Mouse (Mus musculus) E14TG2a.4 (cell line): ENCODE data around the gene Slc19a1.

Experiments
- H3K27me3 ChIP-seq: 2 replicates; pipeline ENCODE4 v1.6.1; 2014; ENCODE audit warnings: low read length, control low read depth; ENCODE audit not compliant: insufficient read depth
- H3K36me3 ChIP-seq: 2 replicates; pipeline ENCODE4 v1.6.1; 2014; ENCODE audit warnings: low read length, control low read depth; ENCODE audit not compliant: insufficient read depth
- H3K4me1 ChIP-seq: replicated peaks from 2 replicates; pipeline ENCODE4 v1.6.1; 2014; ENCODE audit warnings: low read depth, low read length, control low read depth
- H3K4me3 ChIP-seq: replicated peaks from 2 replicates; pipeline ENCODE4 v1.5.1; 2014; ENCODE audit warnings: mild to moderate bottlenecking, low read length
- H3K9me3 ChIP-seq: 2 replicates; pipeline ENCODE4 v1.6.1; 2014; ENCODE audit warnings: low read length, control low read depth
- CTCF ChIP-seq: conservative IDR thresholded peaks from 2 replicates; pipeline ENCODE4 v1.5.1; 2014; ENCODE audit warnings: low read length
- NANOG ChIP-seq: IDR thresholded peaks from 2 replicates; pipeline ENCODE4 v1.6.1; 2014; ENCODE audit warnings: borderline replicate concordance, low read length, mixed read lengths
- POU5F1 ChIP-seq: IDR thresholded peaks from 2 replicates; pipeline ENCODE4 v1.6.1; 2014; ENCODE audit warnings: low read length, borderline replicate concordance

Slc19a1 gene

DNA sequence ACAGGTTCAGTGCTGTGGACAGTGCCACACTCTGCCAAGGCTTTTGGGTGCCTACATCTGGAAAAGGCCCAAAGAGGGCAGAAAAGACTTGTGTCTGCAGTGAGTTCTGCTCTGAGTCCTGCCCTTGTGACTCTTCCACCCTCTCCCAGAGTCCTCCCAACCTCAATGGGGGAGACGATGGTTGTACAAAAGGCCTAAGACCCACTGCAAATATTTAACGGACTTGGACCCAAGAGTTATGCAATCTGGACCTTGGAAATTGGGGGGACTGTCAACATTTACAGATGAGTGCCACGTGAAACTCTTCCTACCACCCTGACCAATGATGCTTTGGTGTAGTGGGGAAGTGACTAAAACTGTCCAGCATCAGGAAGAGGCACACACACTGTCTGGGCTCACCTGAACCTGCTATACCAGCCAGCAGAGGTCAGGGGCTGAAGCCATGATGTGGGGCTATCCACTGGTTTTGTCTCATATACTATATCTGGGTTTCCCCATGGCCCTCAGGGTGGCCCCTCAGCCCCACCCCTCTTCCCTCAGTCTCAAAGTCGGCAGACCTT, 59.6 kb downstream of the Slc19a1 start:
- no peak for TF ChIP-seq NANOG
- TF ChIP-seq CTCF = no peak
- TF ChIP-seq POU5F1 = no peak
- 0 out of 2 replicates have a peak, but pooled peaks cover 7% of the 10 kb centered on the region for H3K9me3 ChIP-seq
- no peaks in the 10 kb centered on the region for H3K27me3 ChIP-seq
- peaks cover 56% of the 10 kb centered on the region for H3K4me1 ChIP-seq
- H3K4me3 ChIP-seq = no peak overlapping the region
- peaks cover 97% of the 10 kb centered on the region for H3K36me3 ChIP-seq

DNA sequence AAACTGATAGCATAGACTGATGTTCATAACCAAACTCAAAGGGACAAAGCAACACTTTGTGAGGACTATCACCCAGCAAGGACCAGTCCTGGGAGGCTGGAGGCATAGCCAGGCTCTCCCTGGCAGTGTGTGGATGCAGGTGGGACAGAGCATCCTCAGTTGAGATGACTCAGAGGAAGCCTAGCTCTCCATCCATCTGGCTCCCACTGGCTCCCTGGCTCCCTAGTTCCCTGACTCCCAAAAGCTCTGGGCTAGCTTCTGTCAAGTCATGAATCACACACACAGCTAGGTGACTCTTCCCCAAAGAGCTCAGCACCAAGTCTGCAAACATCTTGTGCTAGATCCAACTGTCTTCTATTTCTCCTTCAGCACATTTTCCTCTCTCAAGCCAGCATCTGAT, 61.8 kb downstream of the Slc19a1 start:
- 0 out of 2 replicates have a peak, but pooled peaks cover 7% of the 10 kb centered on the region for H3K9me3 ChIP-seq
- no peak overlapping the region for H3K4me3 ChIP-seq
- TF ChIP-seq CTCF (no peak), NANOG (no peak), POU5F1 (no peak)
- no peaks in the 10 kb centered on the region for H3K27me3 ChIP-seq
- peaks cover 78% of the 10 kb centered on the region for H3K4me1 ChIP-seq
- peaks cover 90% of the 10 kb centered on the region for H3K36me3 ChIP-seq

DNA sequence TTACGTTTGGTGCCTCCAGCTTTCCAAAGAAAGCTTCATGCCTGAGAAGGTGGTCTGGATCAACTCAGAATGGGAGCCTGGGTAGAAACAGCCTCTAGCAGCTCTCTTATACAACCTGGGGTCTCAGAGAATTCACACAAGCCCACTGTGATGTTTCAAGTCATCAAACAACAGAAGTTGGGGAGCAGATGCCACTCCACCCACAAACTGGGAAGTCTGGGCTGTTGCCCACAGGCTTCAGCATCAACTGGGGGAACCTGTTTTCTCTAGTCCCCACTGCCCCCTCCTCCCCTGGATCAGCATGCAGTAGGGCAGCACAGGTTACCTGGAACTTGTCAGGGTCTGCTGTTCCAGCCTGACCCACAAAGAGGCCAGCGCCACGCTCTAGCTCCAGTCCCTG, 63.6 kb downstream of the Slc19a1 start:
- Histone ChIP-seq H3K4me3 (no peak overlapping the region), H3K4me1 (peaks cover 79% of the 10 kb centered on the region), H3K27me3 (no peaks in the 10 kb centered on the region), H3K36me3 (peaks cover 81% of the 10 kb centered on the region), H3K9me3 (0 out of 2 replicates have a peak, but pooled peaks cover 7% of the 10 kb centered on the region)
- TF ChIP-seq POU5F1 (no peak), CTCF (no peak), NANOG (no peak)

DNA sequence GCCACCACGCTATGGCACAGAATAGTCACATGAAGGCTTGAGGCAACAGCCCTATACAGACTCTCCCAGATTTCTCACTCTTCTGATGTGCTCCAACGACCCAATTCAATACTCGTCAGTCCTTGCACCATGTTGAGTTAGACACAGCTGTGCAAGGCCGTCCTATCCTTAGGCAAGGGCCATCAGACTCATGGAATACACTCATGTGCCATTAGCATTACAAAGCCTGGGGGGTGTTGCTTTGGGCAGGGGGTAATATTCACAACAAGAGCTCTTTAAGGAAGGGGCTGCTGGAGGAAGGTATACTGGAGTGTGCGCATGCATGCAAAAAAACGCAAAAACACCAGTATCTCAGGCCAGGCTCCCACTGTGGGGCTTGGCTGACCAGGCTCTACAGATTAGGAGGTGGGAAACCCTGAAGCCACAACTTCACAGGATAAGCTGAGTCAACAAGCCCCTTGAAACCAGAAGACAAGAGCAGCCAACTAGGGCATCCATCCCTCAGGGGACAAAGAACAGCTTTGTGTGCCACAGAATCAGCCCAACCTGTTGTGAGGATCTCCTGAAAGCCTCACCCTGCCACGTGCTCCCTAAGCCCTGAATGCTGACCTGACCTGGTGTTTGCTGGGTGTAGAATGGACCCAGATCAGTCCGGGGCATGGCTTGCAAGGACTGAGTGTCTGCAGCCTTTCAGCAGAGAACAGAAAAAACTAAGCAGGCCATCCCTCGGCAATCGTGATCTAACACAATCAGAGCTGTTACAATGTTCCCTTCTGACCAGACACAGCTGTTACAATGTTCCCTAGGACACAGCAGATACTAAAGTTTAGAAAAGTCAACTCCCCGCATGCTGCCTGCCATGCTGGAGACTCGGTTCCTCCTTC, 65.2 kb downstream of the Slc19a1 start:
- peaks cover 75% of the 10 kb centered on the region for H3K36me3 ChIP-seq
- H3K9me3 ChIP-seq = 0 out of 2 replicates have a peak, but pooled peaks cover 7% of the 10 kb centered on the region
- no peaks in the 10 kb centered on the region for H3K27me3 ChIP-seq
- peaks cover 72% of the 10 kb centered on the region for H3K4me1 ChIP-seq
- H3K4me3 ChIP-seq = no peak overlapping the region; the same call in 1 of the 2 replicates
- TF ChIP-seq POU5F1 (no peak; the same call in 1 of the 2 replicates), CTCF (no peak), NANOG (peak; percentile 64; the same call in 1 of the 2 replicates)

DNA sequence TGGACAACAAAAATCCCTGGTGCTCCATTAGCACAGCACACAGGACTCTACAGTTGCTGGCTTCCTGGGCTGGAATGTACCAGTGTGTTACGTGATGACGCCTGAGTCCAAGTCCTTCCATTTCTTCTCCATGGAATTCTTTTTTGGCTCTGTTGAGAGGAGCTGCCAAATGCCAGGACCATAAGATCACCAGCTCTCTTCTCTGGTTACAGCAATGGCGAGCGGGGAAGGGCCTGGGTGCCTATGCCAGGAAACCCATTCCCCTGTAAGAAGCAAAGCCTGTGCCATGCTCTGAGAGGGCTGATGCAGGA, 65.8 kb downstream of the Slc19a1 start:
- peaks cover 69% of the 10 kb centered on the region for H3K36me3 ChIP-seq
- H3K27me3 ChIP-seq = no peaks in the 10 kb centered on the region
- H3K9me3 ChIP-seq = 0 out of 2 replicates have a peak, but pooled peaks cover 3% of the 10 kb centered on the region
- peaks cover 72% of the 10 kb centered on the region for H3K4me1 ChIP-seq
- TF ChIP-seq POU5F1 = no peak
- TF ChIP-seq CTCF = no peak
- no peak for TF ChIP-seq NANOG
- no peak overlapping the region; the same call in 1 of the 2 replicates for H3K4me3 ChIP-seq

DNA sequence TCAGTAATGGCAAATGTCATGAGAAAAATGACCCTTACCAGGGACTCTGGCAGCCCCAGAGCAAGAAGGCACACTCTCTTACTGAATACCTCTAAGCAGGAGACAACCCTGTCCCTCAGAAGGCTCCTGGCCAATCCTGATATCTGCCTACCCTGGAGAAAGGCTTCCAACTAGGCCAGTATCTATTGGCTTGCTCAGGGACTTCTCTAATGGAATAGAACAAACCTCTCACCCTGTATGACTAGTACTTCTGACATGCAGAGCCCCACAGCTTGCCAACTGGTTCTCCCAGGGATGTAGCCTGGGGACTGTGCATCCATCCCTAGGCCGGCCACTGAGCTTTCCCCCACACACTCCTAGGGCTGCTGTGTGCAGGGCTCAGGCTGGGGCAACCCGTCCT, 66.6 kb downstream of the Slc19a1 start:
- no peak for TF ChIP-seq CTCF
- no peak for TF ChIP-seq POU5F1
- TF ChIP-seq NANOG = no peak
- Histone ChIP-seq H3K9me3 (no peaks in the 10 kb centered on the region), H3K27me3 (no peaks in the 10 kb centered on the region), H3K36me3 (peaks cover 62% of the 10 kb centered on the region), H3K4me1 (peaks cover 77% of the 10 kb centered on the region), H3K4me3 (no peak overlapping the region)

DNA sequence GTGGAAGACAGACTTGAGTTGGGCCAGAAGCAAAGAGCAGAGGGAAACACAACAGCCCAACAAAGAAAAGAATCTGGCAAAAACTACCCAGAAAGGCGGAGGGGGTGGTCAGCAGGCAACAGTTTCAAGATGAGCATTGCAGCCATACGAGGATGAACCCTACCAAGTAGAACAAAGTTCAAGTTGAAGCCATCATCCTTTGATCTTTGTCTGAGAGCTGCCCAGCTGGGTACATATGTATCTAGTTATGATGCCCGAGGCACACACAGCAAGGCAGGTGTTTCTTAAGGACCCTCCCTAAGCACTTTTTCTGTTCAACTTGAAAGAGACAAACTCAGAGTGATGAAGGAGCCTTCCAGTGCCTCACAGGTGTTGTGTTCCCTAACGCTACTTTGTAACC, 67.7 kb downstream of the Slc19a1 start:
- Histone ChIP-seq H3K36me3 (peaks cover 50% of the 10 kb centered on the region), H3K4me1 (peaks cover 79% of the 10 kb centered on the region), H3K27me3 (no peaks in the 10 kb centered on the region), H3K9me3 (no peaks in the 10 kb centered on the region), H3K4me3 (no peak overlapping the region)
- TF ChIP-seq POU5F1 = no peak
- TF ChIP-seq CTCF = no peak
- no peak for TF ChIP-seq NANOG

DNA sequence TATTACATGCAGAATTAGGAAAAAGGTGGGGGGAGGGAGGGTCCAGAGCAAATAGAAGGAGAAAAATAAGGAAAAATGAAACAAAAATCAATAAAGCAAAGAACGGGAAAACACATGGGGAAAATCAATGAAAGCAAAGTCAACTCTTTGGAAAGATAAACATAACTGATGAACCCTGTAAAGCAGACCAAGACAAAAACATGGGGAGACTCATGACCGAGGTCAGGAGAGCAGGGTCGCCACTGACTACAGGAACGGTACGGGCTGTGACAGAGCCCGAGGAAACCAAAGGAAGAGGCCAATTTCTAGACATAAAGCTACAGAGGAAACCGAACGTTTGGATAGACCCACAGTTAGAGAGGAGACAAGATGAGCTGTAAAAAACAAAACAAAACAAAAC, 71.6 kb downstream of the Slc19a1 start:
- peaks cover 6% of the 10 kb centered on the region for H3K9me3 ChIP-seq
- peaks cover 61% of the 10 kb centered on the region for H3K4me1 ChIP-seq
- H3K4me3 ChIP-seq = no peak overlapping the region
- no peaks in the 10 kb centered on the region for H3K27me3 ChIP-seq
- H3K36me3 ChIP-seq = peaks cover 37% of the 10 kb centered on the region
- TF ChIP-seq CTCF (no peak), POU5F1 (no peak), NANOG (no peak)
